Mouse (Mus musculus) spleen, adult 18-20 months (tissue): ENCODE measurements around the gene AV320801.
"Not testable (repeated sequence)": the region's sequence is repeated elsewhere in the genome, so short reads cannot be mapped to it uniquely, and the experiment has no call there.

Source experiments
- DNase-seq, 2 experiments: peaks; one replicate each; pipeline ENCODE4 v3.0.0; 2022; ENCODE audit warnings: mixed read lengths in 2 of 2

Gene AV320801

DNA sequence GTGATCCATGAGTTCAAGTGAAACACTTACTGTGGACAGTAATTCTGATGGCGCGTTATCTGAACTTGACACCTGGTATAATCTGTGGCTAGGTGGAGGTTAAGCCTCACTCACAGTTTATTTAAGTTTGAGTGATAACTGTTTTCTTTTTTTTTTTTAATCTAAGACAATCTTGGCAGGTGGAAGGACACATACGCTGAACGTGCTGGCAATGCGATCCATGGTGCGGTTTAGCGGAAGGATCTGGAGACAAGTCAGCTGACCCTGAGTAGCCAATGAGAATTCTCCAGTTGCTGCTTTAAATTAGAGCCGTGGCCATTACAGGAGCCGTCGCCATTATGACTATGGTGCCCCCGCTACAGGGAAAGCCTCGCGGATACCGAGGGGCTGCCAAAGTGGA lies at the start of gene AV320801:
AV320801 (plus strand) TSS at position 301 of the 400 bp plus-strand sequence.
- DNase-seq, result not testable (repeated sequence)

- DNase-seq, result not testable (repeated sequence)
Measured at GRCm38 (mm10) chrX:135464160-135464559, 30.2 kb upstream of the AV320801 start.

DNA sequence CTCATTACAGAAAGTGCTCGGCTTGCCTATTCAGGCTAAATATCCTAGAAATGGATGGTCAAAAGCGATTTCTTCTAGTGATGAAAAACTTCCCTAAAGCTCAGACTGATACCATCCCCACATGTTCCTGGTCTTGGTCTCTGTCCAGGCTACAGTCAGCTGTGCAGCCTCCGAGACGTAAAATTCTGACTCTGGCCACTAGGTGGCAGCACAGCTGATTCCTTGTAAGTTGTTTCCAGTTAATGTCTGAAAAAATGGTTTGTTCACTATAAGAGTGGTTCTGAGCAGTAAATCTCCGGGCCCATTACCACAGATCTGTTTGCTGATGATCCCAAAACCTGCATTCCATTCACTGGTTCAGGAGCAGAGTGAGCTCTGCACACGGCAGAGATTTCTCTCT lies 12.5 kb upstream of the AV320801 start:
- not testable (repeated sequence) for DNase-seq

- not testable (repeated sequence) for DNase-seq
Measured at GRCm38 (mm10) chrX:135483183-135483582, 11.2 kb upstream of the AV320801 start.
